Mouse (Mus musculus): Measurements from ENCODE around the gene Dhx15. TPM values are rescaled to one million over a fixed set of nuclear protein-coding genes. Genes with fewer than 3 reads are reported as not detected.

Dhx15 gene
- polyA plus RNA-seq, 1 experiment: 28.9 TPM

GRCm38 (mm10) chr5:52130496-52130895 lies 59.8 kb downstream of the Dhx15 start:
- peaks cover 9% of the 10 kb centered on the region for H3K36me3 ChIP-seq (replicated peaks; ENCODE audit: low read length)
- H3K4me1 ChIP-seq: peaks cover 7% of the 10 kb centered on the region; the same call in 1 of the 2 replicates
- peaks cover 4% of the 10 kb centered on the region; the same call in 1 of the 2 replicates for H3K9me3 ChIP-seq
- TF ChIP-seq FLI1 (IDR thresholded peaks at IDR 0.05; ENCODE audit: low read length): no peak
- TF ChIP-seq GATA1 (IDR thresholded peaks at IDR 0.05; ENCODE audit: borderline replicate concordance, low read length): no peak
- peaks cover 3% of the 10 kb centered on the region for H3K27me3 ChIP-seq (replicated peaks)
- H3K4me3 ChIP-seq (replicated peaks): no peak overlapping the region

- Histone ChIP-seq H3K27me3 (replicated peaks) (peaks cover 16% of the 10 kb centered on the region), H3K4me1 (peaks cover 7% of the 10 kb centered on the region; the same call in 1 of the 2 replicates), H3K9me3 (no peaks in the 10 kb centered on the region), H3K4me3 (replicated peaks) (no peak overlapping the region), H3K36me3 (replicated peaks; ENCODE audit: low read length) (no peaks in the 10 kb centered on the region)
- TF ChIP-seq FLI1 (IDR thresholded peaks at IDR 0.05; ENCODE audit: low read length) (no peak), GATA1 (IDR thresholded peaks at IDR 0.05; ENCODE audit: borderline replicate concordance, low read length) (no peak)
Observed at GRCm38 (mm10) chr5:52126263-52126662, 64.1 kb downstream of the Dhx15 start.

DNA sequence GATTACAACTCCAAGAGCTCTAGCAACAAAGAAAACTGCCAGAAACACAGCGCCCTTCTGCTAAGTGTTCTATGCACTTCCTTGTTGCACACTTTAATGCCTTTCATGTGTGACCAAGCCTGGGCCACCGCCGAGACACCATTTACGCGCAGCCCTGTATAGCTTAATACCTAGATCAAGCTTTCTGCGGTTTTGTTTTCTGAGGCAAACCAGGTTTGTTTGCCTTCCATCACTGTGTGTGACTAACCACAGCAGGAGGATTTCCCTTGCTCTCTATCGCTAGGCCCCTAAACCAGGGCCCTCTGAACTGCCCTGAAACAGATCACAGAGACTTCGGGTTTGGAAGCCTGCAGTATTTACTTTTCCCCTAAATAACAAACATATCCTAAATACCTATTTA lies 64.5 kb downstream of the Dhx15 start:
- peaks cover 16% of the 10 kb centered on the region for H3K27me3 ChIP-seq (replicated peaks)
- peaks cover 5% of the 10 kb centered on the region; the same call in 1 of the 2 replicates for H3K4me1 ChIP-seq
- no peaks in the 10 kb centered on the region for H3K9me3 ChIP-seq
- H3K36me3 ChIP-seq (replicated peaks; ENCODE audit: low read length): no peaks in the 10 kb centered on the region
- TF ChIP-seq GATA1 (IDR thresholded peaks at IDR 0.05; ENCODE audit: borderline replicate concordance, low read length): no peak
- TF ChIP-seq FLI1 (IDR thresholded peaks at IDR 0.05; ENCODE audit: low read length): no peak
- no peak overlapping the region for H3K4me3 ChIP-seq (replicated peaks)

DNA sequence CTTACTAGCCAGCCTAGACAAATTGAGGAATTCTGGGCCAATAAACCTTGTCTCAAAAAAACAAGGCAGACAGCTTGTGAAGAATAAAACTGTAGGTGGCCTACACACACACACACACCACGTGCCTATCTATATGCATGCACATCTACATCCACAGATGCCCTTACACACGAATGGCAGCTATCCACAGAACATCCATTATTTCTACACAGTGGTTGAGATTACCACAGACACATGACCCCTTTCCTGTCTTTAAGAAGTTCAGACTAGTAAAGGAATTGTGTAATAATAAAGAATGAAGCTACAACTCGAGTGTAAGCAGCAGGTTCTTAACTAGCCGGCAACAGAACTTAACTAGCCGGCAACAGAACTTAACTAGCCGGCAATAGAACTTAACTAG lies 68.2 kb downstream of the Dhx15 start:
- no peak overlapping the region for H3K4me3 ChIP-seq (replicated peaks)
- H3K4me1 ChIP-seq: peaks cover 6% of the 10 kb centered on the region
- TF ChIP-seq GATA1 (IDR thresholded peaks at IDR 0.05; ENCODE audit: borderline replicate concordance, low read length) (no peak), FLI1 (IDR thresholded peaks at IDR 0.05; ENCODE audit: low read length) (no peak)
- H3K27me3 ChIP-seq (replicated peaks): peaks cover 34% of the 10 kb centered on the region
- H3K36me3 ChIP-seq (replicated peaks; ENCODE audit: low read length): no peaks in the 10 kb centered on the region
- no peaks in the 10 kb centered on the region for H3K9me3 ChIP-seq

GRCm38 (mm10) chr5:52119822-52120221 lies 70.5 kb downstream of the Dhx15 start:
- Histone ChIP-seq H3K9me3 (no peaks in the 10 kb centered on the region), H3K27me3 (replicated peaks) (peaks cover 52% of the 10 kb centered on the region), H3K4me1 (peaks cover 23% of the 10 kb centered on the region), H3K36me3 (replicated peaks; ENCODE audit: low read length) (no peaks in the 10 kb centered on the region), H3K4me3 (replicated peaks) (no peak overlapping the region)
- TF ChIP-seq FLI1 (IDR thresholded peaks at IDR 0.05; ENCODE audit: low read length) (no peak), GATA1 (IDR thresholded peaks at IDR 0.05; ENCODE audit: borderline replicate concordance, low read length) (no peak)

DNA sequence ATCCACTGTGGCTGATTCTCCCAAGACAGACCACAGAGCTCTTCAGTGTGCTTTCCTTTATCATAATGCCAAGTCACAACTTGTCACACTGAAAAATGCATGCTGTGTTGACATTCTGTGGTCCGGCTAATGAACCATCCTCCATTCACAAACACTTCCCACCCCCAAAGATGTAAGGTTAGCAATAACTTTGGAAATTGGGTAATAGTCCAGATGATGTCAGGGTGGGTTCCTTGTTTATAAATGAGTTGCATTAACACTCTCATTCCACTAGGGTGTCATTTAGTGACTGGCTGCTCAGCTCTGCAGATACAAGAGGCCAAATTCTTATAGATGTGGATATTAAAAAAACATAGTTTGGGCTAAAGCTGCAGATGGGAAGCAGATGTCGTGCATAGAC lies 71.1 kb downstream of the Dhx15 start:
- H3K36me3 ChIP-seq (replicated peaks; ENCODE audit: low read length): no peaks in the 10 kb centered on the region
- TF ChIP-seq FLI1 (IDR thresholded peaks at IDR 0.05; ENCODE audit: low read length): no peak
- no peak for TF ChIP-seq GATA1 (IDR thresholded peaks at IDR 0.05; ENCODE audit: borderline replicate concordance, low read length)
- H3K27me3 ChIP-seq (replicated peaks): peaks cover 54% of the 10 kb centered on the region
- H3K9me3 ChIP-seq: no peaks in the 10 kb centered on the region
- no peak overlapping the region for H3K4me3 ChIP-seq (replicated peaks)
- peaks cover 29% of the 10 kb centered on the region for H3K4me1 ChIP-seq

- TF ChIP-seq GATA1 (IDR thresholded peaks at IDR 0.05; ENCODE audit: borderline replicate concordance, low read length) (no peak), FLI1 (IDR thresholded peaks at IDR 0.05; ENCODE audit: low read length) (no peak)
- peaks cover 43% of the 10 kb centered on the region for H3K4me1 ChIP-seq
- H3K36me3 ChIP-seq (replicated peaks; ENCODE audit: low read length): no peaks in the 10 kb centered on the region
- H3K4me3 ChIP-seq (replicated peaks): no peak overlapping the region
- peaks cover 57% of the 10 kb centered on the region for H3K27me3 ChIP-seq (replicated peaks)
- no peaks in the 10 kb centered on the region for H3K9me3 ChIP-seq
Observed at GRCm38 (mm10) chr5:52117829-52118228, 72.5 kb downstream of the Dhx15 start.

- no peaks in the 10 kb centered on the region for H3K36me3 ChIP-seq (replicated peaks; ENCODE audit: low read length)
- TF ChIP-seq GATA1 (IDR thresholded peaks at IDR 0.05; ENCODE audit: borderline replicate concordance, low read length): no peak
- no peak for TF ChIP-seq FLI1 (IDR thresholded peaks at IDR 0.05; ENCODE audit: low read length)
- peak overlapping the region; percentile 96 for H3K4me3 ChIP-seq (replicated peaks)
- no peaks in the 10 kb centered on the region for H3K9me3 ChIP-seq
- peaks cover 67% of the 10 kb centered on the region for H3K27me3 ChIP-seq (replicated peaks)
- H3K4me1 ChIP-seq: peaks cover 52% of the 10 kb centered on the region
Observed at GRCm38 (mm10) chr5:52116404-52116803, 73.9 kb downstream of the Dhx15 start.

DNA sequence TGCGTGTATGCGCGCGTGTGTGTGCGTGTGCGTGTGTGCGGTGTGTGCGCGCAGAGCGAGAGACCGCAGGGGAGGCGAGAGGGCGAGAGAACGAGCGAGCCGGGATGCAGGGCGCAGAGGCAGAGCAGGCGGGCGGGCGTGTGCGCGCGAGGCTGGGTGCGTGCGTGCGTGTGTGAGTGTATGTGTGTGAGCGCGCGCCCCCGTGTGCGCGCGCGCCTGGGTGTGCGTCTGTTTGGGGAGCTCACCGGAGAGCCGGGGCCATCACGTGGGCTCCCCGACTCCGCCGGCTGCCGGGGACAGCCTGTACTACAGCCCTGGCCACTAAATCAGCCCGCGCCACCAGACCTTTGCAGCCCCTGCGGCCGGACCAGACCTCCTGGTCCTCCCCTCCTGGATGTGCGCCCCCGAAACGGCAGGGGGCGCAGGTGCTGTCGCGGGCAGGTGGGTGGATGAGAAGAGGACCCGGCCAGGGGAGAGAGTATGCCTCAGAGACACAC lies 74.4 kb downstream of the Dhx15 start:
- H3K27me3 ChIP-seq (replicated peaks): peaks cover 69% of the 10 kb centered on the region
- H3K36me3 ChIP-seq (replicated peaks; ENCODE audit: low read length): no peaks in the 10 kb centered on the region
- H3K9me3 ChIP-seq: no peaks in the 10 kb centered on the region
- peak overlapping the region; percentile 96 for H3K4me3 ChIP-seq (replicated peaks)
- H3K4me1 ChIP-seq: peaks cover 52% of the 10 kb centered on the region
- TF ChIP-seq FLI1 (IDR thresholded peaks at IDR 0.05; ENCODE audit: low read length) (no peak), GATA1 (IDR thresholded peaks at IDR 0.05; ENCODE audit: borderline replicate concordance, low read length) (no peak)

- H3K4me1 ChIP-seq: peaks cover 52% of the 10 kb centered on the region
- peaks cover 72% of the 10 kb centered on the region for H3K27me3 ChIP-seq (replicated peaks)
- H3K9me3 ChIP-seq: no peaks in the 10 kb centered on the region
- TF ChIP-seq FLI1 (IDR thresholded peaks at IDR 0.05; ENCODE audit: low read length) (no peak), GATA1 (IDR thresholded peaks at IDR 0.05; ENCODE audit: borderline replicate concordance, low read length) (no peak)
- peak overlapping the region; percentile 96 for H3K4me3 ChIP-seq (replicated peaks)
- no peaks in the 10 kb centered on the region for H3K36me3 ChIP-seq (replicated peaks; ENCODE audit: low read length)
Observed at GRCm38 (mm10) chr5:52114751-52115451, 75.4 kb downstream of the Dhx15 start.
